In genomic region chr12:101854336-101854735, GRCm38 (mm10) we compare ENCODE assay signal across 12 mouse cellular contexts.
"Had no signal": no experiment of that assay in that cellular context is flagged by ENCODE, and none has a peak within 500 bp of the region (broad histone marks: within the 10 kb centered on the region; RNA-seq: fewer than 3 reads in every experiment).

No protein-coding gene starts in this region.

- DNase-seq: gastrocnemius, postnatal 14 days; gastrocnemius, postnatal 36 days; heart, adult 11 months; heart, adult 2 months; heart, postnatal 4 days; kidney, adult 18-20 months; kidney, adult 8-10 months; kidney, postnatal 10 days; kidney, postnatal 36 days; layer of hippocampus, adult 9-11 months; layer of hippocampus, postnatal 36 days; left cerebral cortex, postnatal 4 days had no signal
